In the genomic region with DNA sequence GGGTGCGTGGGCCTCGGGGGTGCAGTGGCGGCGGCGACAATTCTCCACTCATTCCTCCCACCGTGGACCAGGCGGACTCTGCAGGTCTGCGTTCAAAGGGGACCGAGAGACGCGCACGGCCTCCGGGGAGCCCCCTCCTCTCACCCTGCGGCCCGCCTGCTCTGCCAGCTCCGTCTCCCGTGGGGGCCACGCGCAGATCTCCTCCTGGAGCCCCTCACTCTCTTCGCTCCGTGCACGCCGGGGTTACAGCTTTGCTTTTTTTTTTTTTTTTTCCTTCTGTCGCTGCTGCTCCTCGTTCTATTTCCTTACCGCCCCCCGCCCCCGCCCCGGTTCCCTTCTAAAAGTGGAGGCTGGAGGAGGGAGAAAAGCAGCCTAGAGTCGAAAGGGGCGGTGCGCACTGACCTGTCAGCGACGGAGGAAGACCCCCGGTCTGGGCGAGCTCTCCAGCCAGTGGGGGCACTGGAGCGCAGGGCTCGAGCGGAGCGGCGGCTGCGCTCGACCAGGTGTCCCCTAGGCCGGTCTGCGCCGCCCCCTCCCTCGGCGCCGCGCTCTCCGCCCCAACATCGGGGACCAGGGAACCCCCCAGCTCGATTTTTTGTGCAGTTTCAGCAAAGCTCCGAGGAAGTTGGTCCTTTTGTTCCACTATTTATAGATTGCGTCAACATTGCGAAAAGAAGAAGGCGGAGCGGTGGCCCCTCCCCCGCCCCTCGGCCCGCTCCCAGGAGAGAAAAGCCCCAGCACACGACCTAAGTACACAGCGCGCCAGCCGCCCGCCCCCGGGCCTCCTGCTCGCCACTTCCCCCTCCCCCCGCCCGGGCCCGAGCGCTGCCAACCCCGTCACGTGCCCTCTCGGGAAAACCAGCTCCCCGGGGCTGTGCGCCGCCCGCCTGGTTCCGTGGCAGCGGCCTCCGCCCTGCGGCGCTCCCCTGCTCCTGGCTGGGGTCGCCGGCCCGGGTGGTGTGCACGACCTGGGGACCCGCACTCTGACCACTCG, we compare ENCODE assay signal across 8 mouse cellular contexts.
DNase-seq lines count a peak whose midpoint lies in the region; ATAC-seq and TF ChIP-seq lines count a peak whose summit lies in the region.

No protein-coding gene starts in this region.

- H3K27me3 ChIP-seq in cerebellum, adult 2 months (ENCODE audit: control insufficient read depth, insufficient read depth, low read length), result peaks cover 3% of the 10 kb centered on the region; the same call in 1 of the 2 replicates
- peaks cover 12% of the 10 kb centered on the region for H3K27me3 ChIP-seq in lung, embryonic 16.5 days (ENCODE audit: control insufficient read depth, insufficient read depth, low read depth, low read length)

- peak; percentile 43 to 58 for ATAC-seq in hematopoietic stem cell, adult 5-6 weeks (replicated peaks in 1 of 2; ENCODE audit: insufficient read depth in 1 of 2, low FRiP score in 2 of 2, low TSS enrichment in 1 of 2, low read depth in 1 of 2, poor library complexity in 2 of 2, severe bottlenecking in 2 of 2)
- ATAC-seq in lung, embryonic 16.5 days (ENCODE audit: low read depth), result peak; percentile 86

- H3K9ac ChIP-seq in lung, embryonic 16.5 days (ENCODE audit: low read length), result peak overlapping the region; percentile 99

- peak; percentile 71 for DNase-seq in MEL-GATA-1-ER (ENCODE audit: extremely low read depth, low read depth)
- peak; percentile 86 to 89 for DNase-seq in cerebellum, adult 2 months
- DNase-seq in forelimb bud, embryonic 11.5 days (ENCODE audit: low read depth, low spot score), result peak; percentile 65
- peak; percentile 93 for DNase-seq in layer of hippocampus, adult 9-11 months
- peak; percentile 62 for DNase-seq in ovary, postnatal 14 days (ENCODE audit: low spot score)
- peak; percentile 92 to 93 for DNase-seq in thymus, postnatal 10 days (ENCODE audit: low spot score in 2 of 2)

- WGBS in cerebellum, adult 2 months, result under 1% methylated on average over 87 of the region's 90 CpGs
- WGBS in lung, embryonic 16.5 days, result under 1% methylated on average over 62 of the region's 90 CpGs

- H3K4me3 ChIP-seq in cerebellum, adult 2 months (replicated peaks; ENCODE audit: insufficient read depth, low read depth, low read length), result peak overlapping the region; percentile 94
- H3K4me3 ChIP-seq in lung, embryonic 16.5 days (ENCODE audit: low read length), result peak overlapping the region; percentile 91

- TF ChIP-seq CTCF in cerebellum, adult 2 months (IDR thresholded peaks at IDR 0.05; ENCODE audit: borderline replicate concordance, insufficient read depth, low read depth, low read length), result no peak

- peaks cover 10% of the 10 kb centered on the region; the same call in 1 of the 2 replicates for H3K4me1 ChIP-seq in cerebellum, adult 2 months (ENCODE audit: control insufficient read depth, insufficient read depth, low read length)
- H3K4me1 ChIP-seq in lung, embryonic 16.5 days (replicated peaks; ENCODE audit: control insufficient read depth, insufficient read depth, low read length), result peaks cover 37% of the 10 kb centered on the region

- H3K4me2 ChIP-seq in lung, embryonic 16.5 days (ENCODE audit: low read depth, low read length), result peak overlapping the region; percentile 98

- no peaks in the 10 kb centered on the region; the same call in 1 of the 2 replicates for H3K36me3 ChIP-seq in lung, embryonic 16.5 days (ENCODE audit: control insufficient read depth, insufficient read depth, low read length)

- peak; percentile 56; the same call in 1 of the 2 replicates for TF ChIP-seq POLR2A in cerebellum, adult 2 months (IDR thresholded peaks at IDR 0.05; ENCODE audit: borderline replicate concordance, insufficient read depth, low read length)

- no peaks in the 10 kb centered on the region for H3K9me3 ChIP-seq in lung, embryonic 16.5 days (ENCODE audit: control insufficient read depth, low read length)

- H3K27ac ChIP-seq in cerebellum, adult 2 months (ENCODE audit: insufficient read depth, low read length), result peak overlapping the region; percentile 98
- peak overlapping the region; percentile 99 for H3K27ac ChIP-seq in lung, embryonic 16.5 days (ENCODE audit: low read length)

Comparison
In these comparisons a context has a peak if more than half of its experiments do, and no peak if none do; other contexts are left out.
1. Peak in every context shown above with its lines: DNase-seq, ATAC-seq, H3K4me3 ChIP-seq and H3K27ac ChIP-seq.